Mouse (Mus musculus) gastrocnemius, postnatal 14 days (tissue): ENCODE measurements at regions not wholly inside any gene's neighbourhood (a gene's known extent, or its start where the extent isn't known, plus 50 kb on each side); places are given as distances from the start of the nearest gene placed in this dataset.
A peak's percentile ranks its signal among the peaks of the same experiment; 100 is the strongest.

Experiments
- DNase-seq: peaks from one replicate; pipeline ENCODE4 v3.0.0; 2021; ENCODE audit warnings: mixed read lengths
- intact Hi-C: fragments of 180-260 bp; cut with DNase I; formaldehyde crosslinking; loops from one replicate; pipeline ENCODE4 v1.15.1; 2025; ENCODE audit warnings: low total_unique reads

GRCm38 (mm10) chr7:136660401-136660800 lies 234.0 kb upstream of the Mgmt start:
- intact Hi-C loops: no loop called here
- no peak for DNase-seq

- intact Hi-C loops: no loop called here
- no peak for DNase-seq
These were observed 229.9 kb upstream of the Mgmt start for GRCm38 (mm10) chr7:136664424-136665082.

GRCm38 (mm10) chr7:136665901-136666300 lies 228.5 kb upstream of the Mgmt start:
- DNase-seq: no peak
- intact Hi-C loops: no loop called here

- DNase-seq: no peak
These were observed 227.7 kb upstream of the Mgmt start for GRCm38 (mm10) chr7:136666707-136667106.

GRCm38 (mm10) chr7:136670675-136671074 lies 223.7 kb upstream of the Mgmt start:
- intact Hi-C loops: no loop called here
- no peak for DNase-seq

More at GRCm38 (mm10) chr7:136666707-136667106, 227.7 kb upstream of the Mgmt start:
- intact Hi-C loops: no loop called here

- intact Hi-C loops: no loop called here
- DNase-seq: no peak
These were observed 220.3 kb upstream of the Mgmt start for GRCm38 (mm10) chr7:136674159-136674558.

GRCm38 (mm10) chr7:136675041-136675440 lies 219.4 kb upstream of the Mgmt start:
- DNase-seq: peak; percentile 23
- intact Hi-C loops: no loop called here

GRCm38 (mm10) chr7:136676104-136676503 lies 218.3 kb upstream of the Mgmt start:
- intact Hi-C loops: no loop called here
- no peak for DNase-seq

- intact Hi-C loops: no loop called here
- no peak for DNase-seq
These were observed 217.3 kb upstream of the Mgmt start for GRCm38 (mm10) chr7:136676987-136677545.

- DNase-seq: no peak
- intact Hi-C loops: no loop called here
These were observed 204.8 kb upstream of the Mgmt start for GRCm38 (mm10) chr7:136689579-136689978.

GRCm38 (mm10) chr7:136706246-136706645 lies 188.2 kb upstream of the Mgmt start:
- intact Hi-C loops: no loop called here
- no peak for DNase-seq

GRCm38 (mm10) chr7:136707200-136708003 lies 187.0 kb upstream of the Mgmt start:
- intact Hi-C loops: no loop called here
- no peak for DNase-seq

- intact Hi-C loops: no loop called here
- DNase-seq: no peak
These were observed 186.4 kb upstream of the Mgmt start for GRCm38 (mm10) chr7:136708004-136708435.

GRCm38 (mm10) chr7:136710653-136711052 lies 183.8 kb upstream of the Mgmt start:
- intact Hi-C loops: no loop called here
- no peak for DNase-seq

- DNase-seq: peak; percentile 18
- intact Hi-C loops: no loop called here
These were observed 181.3 kb upstream of the Mgmt start for GRCm38 (mm10) chr7:136712962-136713640.

- DNase-seq: no peak
- intact Hi-C loops: no loop called here
These were observed 166.6 kb upstream of the Mgmt start for GRCm38 (mm10) chr7:136727628-136728402.

GRCm38 (mm10) chr7:136742171-136742570 lies 152.2 kb upstream of the Mgmt start:
- DNase-seq: no peak
- intact Hi-C loops: no loop called here

- no peak for DNase-seq
- intact Hi-C loops: no loop called here
These were observed 149.0 kb upstream of the Mgmt start for GRCm38 (mm10) chr7:136745412-136745811.

GRCm38 (mm10) chr7:136751477-136751876 lies 142.9 kb upstream of the Mgmt start:
- intact Hi-C loops: no loop called here
- no peak for DNase-seq
